Mouse (Mus musculus) liver, embryonic 16.5 days (tissue): ENCODE data around the gene Chrna9. TPM values are rescaled to one million over a fixed set of nuclear protein-coding genes. Genes with fewer than 3 reads are reported as not detected.

Experiments used
- ATAC-seq: fragments of 200-750 bp; cut with Nextera tagmentation; 2 replicates; pipeline ENCODE4 v1.8.0; 2017; ENCODE audit warnings: low read depth, mild to moderate bottlenecking, moderate number of reproducible peaks, moderate library complexity
- H3K27ac ChIP-seq: fragments of 300-500 bp; sonication (generic); 2 replicates; pipeline ENCODE4 v1.5.1; 2014; ENCODE audit warnings: mild to moderate bottlenecking, low read length
- H3K27me3 ChIP-seq: fragments of 300-500 bp; sonication (generic); 2 replicates; pipeline ENCODE4 v1.6.1; 2014; ENCODE audit warnings: low read depth, low read length, mixed read lengths; ENCODE audit not compliant: control insufficient read depth, insufficient read depth
- H3K36me3 ChIP-seq: fragments of 300-500 bp; sonication (generic); 2 replicates; pipeline ENCODE4 v1.6.1; 2014; ENCODE audit warnings: mild to moderate bottlenecking; ENCODE audit not compliant: control insufficient read depth, insufficient read depth
- H3K4me1 ChIP-seq: fragments of 300-500 bp; sonication (generic); 2 replicates; pipeline ENCODE4 v1.6.1; 2014; ENCODE audit warnings: low read depth, low read length, mixed read lengths; ENCODE audit not compliant: control insufficient read depth
- H3K4me2 ChIP-seq: fragments of 300-500 bp; sonication (generic); 2 replicates; pipeline ENCODE4 v1.6.1; 2014; ENCODE audit warnings: low read depth, low read length, mixed read lengths
- H3K4me3 ChIP-seq: fragments of 300-500 bp; sonication (generic); 2 replicates; pipeline ENCODE4 v1.5.1; 2014; ENCODE audit warnings: low read depth, mild to moderate bottlenecking, low read length
- H3K9ac ChIP-seq: fragments of 300-500 bp; sonication (generic); 2 replicates; pipeline ENCODE4 v1.6.1; 2014; ENCODE audit warnings: low read depth, low read length
- H3K9me3 ChIP-seq: fragments of 300-500 bp; sonication (generic); replicated peaks from 2 replicates; pipeline ENCODE4 v1.6.1; 2016; ENCODE audit warnings: low read length; ENCODE audit not compliant: control insufficient read depth
- WGBS: fragments of 180-500 bp; shearing (Covaris S2); extraction: QIAGEN DNeasy Blood & Tissue Kit; methylation state at CpG from one replicate; pipeline ENCODE4 v1.1.7; 2014; ENCODE audit not compliant: insufficient replicate concordance; 5-methylcytosine and 5-hydroxymethylcytosine counted together
- polyA plus RNA-seq: library from polyadenylated mRNA; unstranded; fragments of >200 nt; fragmentation: Nextera tagmentation; extraction: Ambion mirVana; gene quantifications from 2 replicates; pipeline ENCODE4 v1.2.1, GENCODE M21; 2015

The Chrna9 gene
- polyA plus RNA-seq, 1 experiment from 2014 or later, result 0.12 TPM

- Histone ChIP-seq H3K4me1 (peaks cover 3% of the 10 kb centered on the region; the same call in 1 of the 2 replicates), H3K9me3 (no peaks in the 10 kb centered on the region), H3K27me3 (no peaks in the 10 kb centered on the region), H3K4me2 (no peak overlapping the region), H3K9ac (no peak overlapping the region), H3K27ac (no peak overlapping the region), H3K36me3 (no peaks in the 10 kb centered on the region), H3K4me3 (no peak overlapping the region)
- no peak for ATAC-seq
- 34% methylated on average over 5 of the region's 5 CpGs for WGBS
Measured at GRCm38 (mm10) chr5:65959893-65960596, 25.3 kb downstream of the Chrna9 start.

DNA sequence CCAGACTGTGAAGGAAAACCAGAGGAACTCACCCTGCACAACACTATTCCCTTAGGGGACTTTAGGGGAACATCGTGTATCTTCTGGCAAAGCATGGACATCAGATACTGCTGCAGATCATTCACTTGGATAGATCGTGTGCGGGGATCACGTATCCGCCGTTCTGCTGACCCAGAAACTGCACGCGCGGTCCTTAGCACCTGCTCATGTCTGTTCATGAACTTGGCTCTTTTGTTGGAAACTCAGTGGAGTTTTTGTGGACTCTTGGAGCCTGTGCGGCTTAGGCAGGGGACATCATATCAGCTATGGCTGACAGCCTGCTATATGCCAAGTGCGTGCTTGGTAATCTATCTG, 25.9 kb downstream of the Chrna9 start:
- Histone ChIP-seq H3K4me3 (no peak overlapping the region), H3K4me1 (no peaks in the 10 kb centered on the region), H3K36me3 (no peaks in the 10 kb centered on the region), H3K4me2 (no peak overlapping the region), H3K9ac (no peak overlapping the region), H3K9me3 (no peaks in the 10 kb centered on the region), H3K27ac (no peak overlapping the region), H3K27me3 (no peaks in the 10 kb centered on the region)
- no peak for ATAC-seq
- WGBS, result 72% methylated on average over 11 of the region's 11 CpGs

GRCm38 (mm10) chr5:65963291-65963690, 28.6 kb downstream of the Chrna9 start:
- Histone ChIP-seq H3K9me3 (no peaks in the 10 kb centered on the region), H3K9ac (no peak overlapping the region), H3K4me1 (no peaks in the 10 kb centered on the region), H3K36me3 (no peaks in the 10 kb centered on the region), H3K4me2 (no peak overlapping the region), H3K27me3 (no peaks in the 10 kb centered on the region), H3K27ac (no peak overlapping the region), H3K4me3 (no peak overlapping the region)
- ATAC-seq, result no peak
- 69% methylated on average over 5 of the region's 5 CpGs for WGBS

GRCm38 (mm10) chr5:65965771-65966279, 31.1 kb downstream of the Chrna9 start:
- no peaks in the 10 kb centered on the region for H3K9me3 ChIP-seq
- no peak overlapping the region for H3K9ac ChIP-seq
- no peaks in the 10 kb centered on the region for H3K36me3 ChIP-seq
- no peak overlapping the region for H3K4me2 ChIP-seq
- H3K4me3 ChIP-seq, result no peak overlapping the region
- no peak for ATAC-seq
- 63% methylated on average over 7 of the region's 7 CpGs for WGBS
- no peak overlapping the region for H3K27ac ChIP-seq
- no peaks in the 10 kb centered on the region for H3K4me1 ChIP-seq
- no peaks in the 10 kb centered on the region for H3K27me3 ChIP-seq

DNA sequence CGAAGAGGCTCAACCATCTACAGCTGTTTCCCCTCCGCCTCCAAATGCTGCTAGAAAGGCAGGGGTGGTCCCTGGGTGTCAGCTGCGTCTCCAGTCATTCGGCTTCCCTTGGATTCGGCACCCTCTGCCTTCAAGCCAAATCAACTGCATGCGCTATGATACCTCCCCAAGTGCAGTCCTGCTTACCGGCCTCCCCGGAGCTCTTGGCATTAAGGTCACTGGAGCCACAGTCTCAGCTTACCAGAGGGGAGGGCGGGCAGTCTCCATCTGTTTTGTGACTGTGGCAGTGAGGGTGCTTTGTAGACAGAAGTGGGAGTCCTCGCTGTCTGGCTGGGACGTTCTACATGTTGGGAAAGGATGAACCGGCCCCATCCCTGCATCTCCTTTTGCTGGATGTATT, 32.4 kb downstream of the Chrna9 start:
- H3K36me3 ChIP-seq, result no peaks in the 10 kb centered on the region
- H3K4me2 ChIP-seq, result no peak overlapping the region
- ATAC-seq, result no peak
- H3K9me3 ChIP-seq, result no peaks in the 10 kb centered on the region
- no peaks in the 10 kb centered on the region for H3K27me3 ChIP-seq
- H3K27ac ChIP-seq, result no peak overlapping the region
- H3K4me3 ChIP-seq, result no peak overlapping the region
- 59% methylated on average over 12 of the region's 12 CpGs for WGBS
- no peak overlapping the region for H3K9ac ChIP-seq
- H3K4me1 ChIP-seq, result no peaks in the 10 kb centered on the region

DNA sequence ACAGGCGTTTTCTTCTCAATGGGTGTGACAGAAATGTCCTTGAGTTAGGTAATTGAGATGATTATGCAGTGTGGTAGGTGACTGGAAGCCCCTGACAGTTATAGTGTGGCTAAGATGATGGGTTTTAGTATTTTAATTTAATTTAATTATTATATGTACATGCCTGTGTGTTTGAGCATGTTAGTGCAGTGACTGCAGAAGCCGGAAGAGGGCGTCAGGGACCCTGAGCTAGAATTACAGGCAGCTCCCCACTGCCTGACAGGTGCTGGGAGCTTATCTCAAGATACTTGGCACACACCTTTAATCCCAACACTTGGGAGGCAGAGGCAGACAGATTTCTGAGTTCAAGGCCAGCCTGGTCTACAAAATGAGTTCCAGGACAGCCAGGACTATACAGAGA, 33.3 kb downstream of the Chrna9 start:
- WGBS, result 79% methylated on average over 3 of the region's 3 CpGs

GRCm38 (mm10) chr5:65973189-65973588, 38.5 kb downstream of the Chrna9 start:
- Histone ChIP-seq H3K9me3 (no peaks in the 10 kb centered on the region), H3K9ac (no peak overlapping the region), H3K4me2 (no peak overlapping the region), H3K4me3 (no peak overlapping the region), H3K4me1 (no peaks in the 10 kb centered on the region), H3K27ac (no peak overlapping the region), H3K27me3 (no peaks in the 10 kb centered on the region), H3K36me3 (no peaks in the 10 kb centered on the region)
- WGBS, result 38% methylated on average over 2 of the region's 2 CpGs
- ATAC-seq, result no peak

More for the DNA sequence above, 33.3 kb downstream of the Chrna9 start:
- no peaks in the 10 kb centered on the region for H3K36me3 ChIP-seq
- H3K27ac ChIP-seq, result no peak overlapping the region
- H3K4me2 ChIP-seq, result no peak overlapping the region
- H3K4me3 ChIP-seq, result no peak overlapping the region
- H3K4me1 ChIP-seq, result no peaks in the 10 kb centered on the region
- ATAC-seq, result no peak
- H3K9me3 ChIP-seq, result no peaks in the 10 kb centered on the region
- H3K27me3 ChIP-seq, result no peaks in the 10 kb centered on the region
- H3K9ac ChIP-seq, result no peak overlapping the region

DNA sequence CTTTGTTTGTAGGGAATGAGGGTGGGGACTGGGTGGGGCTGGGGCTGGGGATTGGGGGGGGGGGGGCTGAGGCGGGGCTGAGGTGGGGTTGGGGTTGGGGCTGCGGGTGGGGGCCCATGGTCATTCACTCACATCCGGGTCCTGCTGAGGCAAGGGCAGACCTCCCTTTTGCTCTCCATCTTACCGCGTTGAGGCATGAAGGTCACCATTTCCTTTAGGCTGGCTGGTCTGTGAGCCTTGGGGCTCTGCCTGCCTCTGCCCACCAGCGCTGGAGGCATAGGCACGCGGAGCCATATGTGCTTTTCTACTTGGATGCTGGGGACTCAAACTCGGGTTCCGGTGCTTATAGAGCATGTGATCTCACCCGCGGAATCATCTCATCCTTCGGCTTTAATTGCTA, 41.0 kb downstream of the Chrna9 start:
- Histone ChIP-seq H3K36me3 (no peaks in the 10 kb centered on the region), H3K4me2 (no peak overlapping the region), H3K27ac (no peak overlapping the region), H3K9ac (no peak overlapping the region), H3K27me3 (no peaks in the 10 kb centered on the region), H3K4me1 (no peaks in the 10 kb centered on the region), H3K9me3 (no peaks in the 10 kb centered on the region), H3K4me3 (no peak overlapping the region)
- 78% methylated on average over 13 of the region's 13 CpGs for WGBS
- ATAC-seq, result no peak

- H3K9me3 ChIP-seq, result no peaks in the 10 kb centered on the region
- no peak overlapping the region for H3K9ac ChIP-seq
- H3K4me3 ChIP-seq, result no peak overlapping the region
- no peaks in the 10 kb centered on the region; the same call in 1 of the 2 replicates for H3K4me1 ChIP-seq
- no peaks in the 10 kb centered on the region for H3K36me3 ChIP-seq
- no peak overlapping the region for H3K4me2 ChIP-seq
- 66% methylated on average over 5 of the region's 5 CpGs for WGBS
- no peak overlapping the region for H3K27ac ChIP-seq
- no peaks in the 10 kb centered on the region for H3K27me3 ChIP-seq
- ATAC-seq, result no peak
Measured at GRCm38 (mm10) chr5:65986426-65986825, 51.7 kb downstream of the Chrna9 start.
